Mouse (Mus musculus) forebrain, embryonic 14.5 days (tissue): Measurements from ENCODE around the gene Lta. TPM values are rescaled to one million over a fixed set of nuclear protein-coding genes. Genes with fewer than 3 reads are reported as not detected.

Experiments used
- ATAC-seq: fragments of 200-750 bp; cut with Nextera tagmentation; 2 replicates; pipeline ENCODE4 v1.8.0; 2017; ENCODE audit warnings: mild to moderate bottlenecking, moderate library complexity
- DNase-seq: peaks from one replicate; pipeline ENCODE4 v3.0.0-alpha.2; 2015; ENCODE audit warnings: low spot score
- H3K27ac ChIP-seq: fragments of 300-500 bp; sonication (generic); 2 replicates; pipeline ENCODE4 v1.5.1; 2014; ENCODE audit warnings: low read depth, mild to moderate bottlenecking, control low read depth, low read length, moderate library complexity
- H3K27me3 ChIP-seq: fragments of 300-500 bp; sonication (generic); replicated peaks from 2 replicates; pipeline ENCODE4 v1.6.1; 2014; ENCODE audit warnings: low read length, control low read depth, mixed read lengths; ENCODE audit not compliant: control insufficient read depth, insufficient read depth
- H3K36me3 ChIP-seq: fragments of 300-500 bp; sonication (generic); 2 replicates; pipeline ENCODE4 v1.6.1; 2014; ENCODE audit warnings: low read length, control low read depth; ENCODE audit not compliant: control insufficient read depth, insufficient read depth
- H3K4me1 ChIP-seq: fragments of 300-500 bp; sonication (generic); 2 replicates; pipeline ENCODE4 v1.6.1; 2014; ENCODE audit warnings: antibody characterized with exemption, low read length, control low read depth; ENCODE audit not compliant: control insufficient read depth, insufficient read depth
- H3K4me2 ChIP-seq: fragments of 300-500 bp; sonication (generic); 2 replicates; pipeline ENCODE4 v1.6.1; 2014; ENCODE audit warnings: mild to moderate bottlenecking, control low read depth, low read length
- H3K4me3 ChIP-seq: fragments of 300-500 bp; sonication (generic); 2 replicates; pipeline ENCODE4 v1.5.1; 2014; ENCODE audit warnings: low read depth, low read length, control low read depth
- H3K9ac ChIP-seq: fragments of 300-500 bp; sonication (generic); 2 replicates; pipeline ENCODE4 v1.6.1; 2014; ENCODE audit warnings: mild to moderate bottlenecking, low read length, control low read depth, moderate library complexity
- H3K9me3 ChIP-seq: fragments of 300-500 bp; sonication (generic); replicated peaks from 2 replicates; pipeline ENCODE4 v1.6.1; 2016; ENCODE audit warnings: low read length, control low read depth, mixed read lengths; ENCODE audit not compliant: control insufficient read depth
- WGBS: fragments of 180-500 bp; shearing (Covaris S2); extraction: QIAGEN DNeasy Blood & Tissue Kit; methylation state at CpG from one replicate; pipeline ENCODE4 v1.1.7; 2014; 5-methylcytosine and 5-hydroxymethylcytosine counted together
- polyA plus RNA-seq: library from polyadenylated mRNA; unstranded; fragments of >200 nt; fragmentation: Nextera tagmentation; extraction: Ambion mirVana; gene quantifications from 2 replicates; pipeline ENCODE4 v1.2.1, GENCODE M21; 2014

Gene Lta
- polyA plus RNA-seq, 1 experiment from 2014 or later = 0.13 TPM

- Histone ChIP-seq H3K9me3 (no peaks in the 10 kb centered on the region), H3K4me3 (no peak within 1 kb of the TSS), H3K9ac (no peak within 1 kb of the TSS), H3K27ac (no peak within 1 kb of the TSS), H3K4me2 (no peak within 1 kb of the TSS), H3K27me3 (no peaks in the 10 kb centered on the region), H3K36me3 (peaks cover 35% of the 10 kb centered on the region), H3K4me1 (no peaks in the 10 kb centered on the region)
- 84% methylated on average over 28 of the region's 28 CpGs for WGBS
- no peak for DNase-seq
- ATAC-seq = no peak
Measured at GRCm38 (mm10) chr17:35220156-35220952, 15.2 kb upstream of the Lta start, which contains the start of gene Gm16181. TSS of gene Gm16181 (plus strand) at chr17:35220834.

GRCm38 (mm10) chr17:35219601-35220041, 14.5 kb upstream of the Lta start:
- no peaks in the 10 kb centered on the region for H3K9me3 ChIP-seq
- H3K4me3 ChIP-seq = no peak overlapping the region
- H3K9ac ChIP-seq = no peak overlapping the region
- no peak overlapping the region for H3K4me2 ChIP-seq
- H3K27me3 ChIP-seq = no peaks in the 10 kb centered on the region
- no peaks in the 10 kb centered on the region for H3K4me1 ChIP-seq
- DNase-seq = no peak
- WGBS = 91% methylated on average over 6 of the region's 6 CpGs
- H3K27ac ChIP-seq = no peak overlapping the region
- ATAC-seq = no peak
- H3K36me3 ChIP-seq = peaks cover 28% of the 10 kb centered on the region

GRCm38 (mm10) chr17:35218516-35219193, 13.5 kb upstream of the Lta start:
- Histone ChIP-seq H3K4me1 (no peaks in the 10 kb centered on the region), H3K27ac (no peak overlapping the region), H3K9ac (no peak overlapping the region), H3K27me3 (no peaks in the 10 kb centered on the region), H3K9me3 (no peaks in the 10 kb centered on the region), H3K4me2 (no peak overlapping the region), H3K4me3 (no peak overlapping the region), H3K36me3 (peaks cover 28% of the 10 kb centered on the region)
- ATAC-seq (no peak), DNase-seq (no peak)
- 91% methylated on average over 18 of the region's 18 CpGs for WGBS

GRCm38 (mm10) chr17:35213071-35213470, 7.9 kb upstream of the Lta start:
- Histone ChIP-seq H3K4me2 (no peak overlapping the region), H3K9ac (no peak overlapping the region), H3K4me3 (no peak overlapping the region), H3K36me3 (no peaks in the 10 kb centered on the region), H3K27me3 (no peaks in the 10 kb centered on the region), H3K9me3 (no peaks in the 10 kb centered on the region), H3K27ac (no peak overlapping the region), H3K4me1 (no peaks in the 10 kb centered on the region)
- 95% methylated on average over 5 of the region's 5 CpGs for WGBS
- ATAC-seq (no peak), DNase-seq (no peak)

- no peak overlapping the region for H3K9ac ChIP-seq
- no peak overlapping the region for H3K4me2 ChIP-seq
- no peaks in the 10 kb centered on the region for H3K9me3 ChIP-seq
- H3K4me3 ChIP-seq = no peak overlapping the region
- no peak for DNase-seq
- no peak for ATAC-seq
- no peaks in the 10 kb centered on the region for H3K36me3 ChIP-seq
- no peak overlapping the region for H3K27ac ChIP-seq
- no peaks in the 10 kb centered on the region for H3K27me3 ChIP-seq
- no peaks in the 10 kb centered on the region for H3K4me1 ChIP-seq
- WGBS = 87% methylated on average over 3 of the region's 3 CpGs
Measured at GRCm38 (mm10) chr17:35210593-35210992, 5.4 kb upstream of the Lta start.

- Histone ChIP-seq H3K9me3 (no peaks in the 10 kb centered on the region), H3K4me2 (no peak overlapping the region), H3K4me1 (no peaks in the 10 kb centered on the region), H3K27me3 (no peaks in the 10 kb centered on the region), H3K27ac (no peak overlapping the region), H3K36me3 (no peaks in the 10 kb centered on the region), H3K4me3 (no peak overlapping the region), H3K9ac (no peak overlapping the region)
- 70% methylated on average over 12 of the region's 12 CpGs for WGBS
- DNase-seq = no peak
- no peak for ATAC-seq
Measured at GRCm38 (mm10) chr17:35209785-35210535, 4.8 kb upstream of the Lta start.

DNA sequence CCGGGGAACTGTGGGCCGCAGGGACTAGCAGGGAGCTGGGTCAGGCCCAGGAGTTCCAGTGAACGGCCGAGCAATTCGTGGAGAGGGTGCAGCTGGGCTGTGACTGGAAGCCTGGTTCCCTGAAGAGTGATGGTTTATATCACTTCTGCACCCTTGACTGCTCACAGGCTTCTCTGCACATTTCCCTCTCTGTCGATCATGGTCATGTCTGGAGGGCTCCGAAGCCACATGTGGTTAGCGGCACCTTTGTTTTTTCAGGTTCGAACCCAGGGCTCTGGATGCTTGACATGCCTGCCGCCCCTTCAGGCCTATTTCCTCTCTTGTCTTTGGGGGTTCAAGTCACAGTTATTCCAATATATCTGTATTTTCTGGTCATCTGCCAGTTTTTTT, 224 bp upstream of the Lta start:
- ATAC-seq = no peak
- no peak overlapping the region for H3K4me2 ChIP-seq
- no peak for DNase-seq
- no peaks in the 10 kb centered on the region for H3K27me3 ChIP-seq
- no peaks in the 10 kb centered on the region for H3K36me3 ChIP-seq
- H3K9me3 ChIP-seq = no peaks in the 10 kb centered on the region
- WGBS = 66% methylated on average over 10 of the region's 10 CpGs
- no peak overlapping the region for H3K4me3 ChIP-seq
- no peak overlapping the region for H3K27ac ChIP-seq
- H3K9ac ChIP-seq = no peak overlapping the region
- no peaks in the 10 kb centered on the region for H3K4me1 ChIP-seq

DNA sequence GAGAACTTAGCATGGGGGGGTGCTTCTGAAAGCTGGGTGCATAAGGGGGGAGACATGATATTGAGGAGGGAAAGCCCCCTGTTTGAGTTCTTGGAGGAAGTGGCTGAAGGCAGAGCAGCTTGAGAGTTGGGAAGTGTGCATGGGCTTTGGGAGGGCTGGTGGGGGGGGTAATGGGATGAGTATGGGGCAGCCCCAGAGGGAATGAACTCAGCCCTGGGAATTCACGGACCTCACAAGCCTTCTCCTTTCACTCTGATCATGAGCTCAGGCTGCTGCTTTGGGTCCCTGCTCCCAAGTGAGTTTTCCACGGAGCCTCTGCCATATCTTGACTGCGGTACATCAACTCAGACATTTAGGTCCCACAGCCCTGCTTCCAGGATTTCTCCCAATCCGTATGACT, 2.7 kb downstream of the Lta start:
- Histone ChIP-seq H3K4me2 (no peak overlapping the region), H3K9me3 (no peaks in the 10 kb centered on the region), H3K27ac (no peak overlapping the region), H3K4me1 (no peaks in the 10 kb centered on the region), H3K27me3 (no peaks in the 10 kb centered on the region), H3K36me3 (no peaks in the 10 kb centered on the region), H3K4me3 (no peak overlapping the region), H3K9ac (no peak overlapping the region)
- no peak for ATAC-seq
- DNase-seq = no peak
- 81% methylated on average over 4 of the region's 4 CpGs for WGBS
